Mouse (Mus musculus): Measurements from ENCODE around the gene Pkp4.
"Not testable (repeated sequence)": the region's sequence is repeated elsewhere in the genome, so short reads cannot be mapped to it uniquely, and the experiment has no call there.

Gene Pkp4

DNA sequence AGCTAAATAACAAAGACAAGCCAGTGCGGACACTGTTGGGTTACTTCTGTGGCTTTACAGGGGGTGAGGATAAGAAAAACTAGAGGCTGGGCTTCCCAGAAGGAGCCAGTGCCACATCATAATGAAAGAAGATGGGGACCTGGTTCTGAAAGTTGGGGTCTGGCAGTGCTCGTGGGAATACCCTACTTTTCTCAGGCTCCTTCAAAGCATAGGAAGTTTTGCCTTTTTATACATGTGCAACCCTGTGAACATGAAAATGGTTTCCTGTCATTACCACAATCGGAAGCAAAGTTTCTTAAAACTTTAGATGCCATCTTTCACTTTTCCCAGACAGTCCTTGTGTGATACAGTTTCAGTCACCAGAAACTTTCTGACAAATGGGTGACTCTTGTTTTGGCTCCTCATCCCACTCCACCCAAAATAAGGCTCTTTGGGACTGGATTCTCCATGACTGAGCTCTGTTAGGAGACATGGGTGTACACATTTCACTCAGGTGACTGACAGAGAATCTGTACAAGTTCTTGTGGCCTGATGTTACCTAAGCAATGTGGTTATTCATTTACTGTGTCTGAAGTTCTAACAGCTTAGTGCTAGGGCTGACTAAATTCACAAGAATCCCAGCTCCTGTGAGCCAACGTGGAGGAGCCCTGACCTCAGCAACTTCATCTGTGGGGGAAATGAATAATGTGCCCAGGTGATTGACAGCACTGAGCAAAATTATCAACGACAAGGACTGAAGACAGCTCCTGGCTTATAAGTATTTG is 179.3 kb downstream of the Pkp4 start:
- DNase-seq (ENCODE audit: low spot score) = no peak

DNA sequence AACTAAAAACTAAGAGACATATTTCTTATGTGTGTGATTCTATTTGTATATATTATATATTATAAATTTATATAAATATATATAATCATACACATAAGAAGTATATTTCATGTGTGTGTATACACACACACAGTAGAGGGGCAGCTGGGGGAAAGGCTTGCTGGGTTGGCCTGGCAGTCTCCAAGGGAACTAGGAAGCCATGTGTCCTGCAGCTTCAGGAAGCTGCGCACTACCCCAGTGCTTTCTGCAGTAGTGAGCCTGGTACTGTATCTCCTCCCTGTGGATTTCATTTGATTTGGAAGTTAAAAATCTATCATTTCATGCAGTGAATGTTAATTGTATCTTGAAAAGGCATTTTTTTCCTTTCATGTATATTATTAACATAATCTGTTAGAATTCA is 180.2 kb downstream of the Pkp4 start:
- DNase-seq (ENCODE audit: low spot score) = no peak

GRCm38 (mm10) chr2:59342591-59343210 is 182.1 kb downstream of the Pkp4 start:
- no peak for DNase-seq (ENCODE audit: low spot score)

GRCm38 (mm10) chr2:59343834-59344233 is 183.2 kb downstream of the Pkp4 start:
- DNase-seq (ENCODE audit: low spot score) = no peak

DNA sequence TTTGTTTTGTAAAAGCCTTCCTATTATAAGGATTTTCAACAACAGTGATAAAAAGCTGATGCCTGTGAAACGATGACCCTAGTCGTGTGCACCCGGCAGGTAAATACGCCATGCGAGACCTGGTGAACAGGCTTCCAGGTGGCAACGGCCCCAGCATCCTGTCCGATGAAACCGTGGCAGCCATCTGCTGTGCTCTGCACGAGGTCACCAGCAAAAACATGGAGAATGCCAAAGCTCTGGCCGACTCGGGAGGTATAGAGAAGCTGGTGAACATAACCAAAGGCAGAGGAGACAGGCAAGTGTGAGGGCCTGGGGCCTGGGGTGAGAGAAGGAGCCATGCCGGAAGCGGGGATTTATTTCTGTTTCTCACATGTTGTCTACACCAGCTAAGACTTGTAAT is 184.0 kb downstream of the Pkp4 start:
- no peak for DNase-seq (ENCODE audit: low spot score)

- DNase-seq (ENCODE audit: low spot score) = no peak
Observed at GRCm38 (mm10) chr2:59345141-59345839, 184.6 kb downstream of the Pkp4 start.

- DNase-seq (ENCODE audit: low spot score) = no peak
Observed at GRCm38 (mm10) chr2:59346443-59346842, 185.8 kb downstream of the Pkp4 start.

- DNase-seq (ENCODE audit: low spot score) = no peak
Observed at GRCm38 (mm10) chr2:59348585-59348984, 187.9 kb downstream of the Pkp4 start.

DNA sequence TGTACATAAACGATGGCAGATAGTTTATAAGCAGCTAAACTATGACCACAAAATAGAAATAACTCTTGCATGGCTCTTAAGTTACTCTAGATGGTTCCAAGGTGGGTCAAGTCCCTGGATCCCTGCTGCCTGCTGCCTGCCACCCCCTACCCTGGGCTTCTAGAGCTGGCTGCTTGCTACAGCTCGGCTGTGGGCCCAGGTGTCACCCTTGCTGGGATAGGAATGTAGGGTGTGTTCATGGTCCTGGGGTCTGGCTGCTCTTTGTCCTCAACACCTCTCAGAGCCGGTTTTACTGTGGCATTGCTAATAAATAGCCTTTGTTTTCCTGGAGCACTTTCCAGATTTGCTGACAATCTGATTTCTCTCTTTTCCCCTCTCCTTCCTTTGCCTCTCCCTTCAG is 189.4 kb downstream of the Pkp4 start:
- no peak for DNase-seq (ENCODE audit: low spot score)

- no peak for DNase-seq (ENCODE audit: low spot score)
Observed at GRCm38 (mm10) chr2:59351303-59352099, 190.9 kb downstream of the Pkp4 start.

GRCm38 (mm10) chr2:59353821-59354220 is 193.2 kb downstream of the Pkp4 start:
- DNase-seq (ENCODE audit: low spot score) = no peak

- no peak for DNase-seq (ENCODE audit: low spot score)
Observed at GRCm38 (mm10) chr2:59355531-59356289, 195.1 kb downstream of the Pkp4 start.

DNA sequence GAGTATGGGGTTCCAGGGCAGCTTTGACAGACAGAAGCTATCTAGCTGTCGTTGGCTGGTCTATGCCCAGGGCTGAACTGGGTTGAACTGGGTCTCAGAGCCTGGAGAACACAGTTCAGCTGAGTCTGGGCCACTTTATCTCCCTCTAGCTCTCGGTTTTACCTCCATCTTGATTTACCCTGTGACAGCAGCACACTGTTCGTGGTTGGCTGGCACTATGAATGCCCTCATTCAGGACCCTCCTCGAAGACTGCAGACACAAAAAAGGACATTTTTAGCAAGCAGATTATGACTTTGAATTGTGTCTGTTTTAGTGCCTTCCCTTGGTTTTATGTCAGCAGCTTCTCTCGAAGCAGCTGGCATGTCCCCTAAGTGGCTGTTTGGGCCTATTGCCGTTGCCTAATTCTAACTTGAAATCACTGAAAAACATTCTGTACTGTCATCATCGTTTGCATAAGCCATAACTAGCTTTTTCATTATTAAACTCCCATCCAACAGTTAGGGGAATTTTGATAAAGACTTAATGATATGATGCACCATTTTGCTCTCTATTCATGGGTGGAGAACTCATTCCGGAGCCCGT is 199.2 kb downstream of the Pkp4 start:
- DNase-seq (ENCODE audit: low spot score) = no peak

DNA sequence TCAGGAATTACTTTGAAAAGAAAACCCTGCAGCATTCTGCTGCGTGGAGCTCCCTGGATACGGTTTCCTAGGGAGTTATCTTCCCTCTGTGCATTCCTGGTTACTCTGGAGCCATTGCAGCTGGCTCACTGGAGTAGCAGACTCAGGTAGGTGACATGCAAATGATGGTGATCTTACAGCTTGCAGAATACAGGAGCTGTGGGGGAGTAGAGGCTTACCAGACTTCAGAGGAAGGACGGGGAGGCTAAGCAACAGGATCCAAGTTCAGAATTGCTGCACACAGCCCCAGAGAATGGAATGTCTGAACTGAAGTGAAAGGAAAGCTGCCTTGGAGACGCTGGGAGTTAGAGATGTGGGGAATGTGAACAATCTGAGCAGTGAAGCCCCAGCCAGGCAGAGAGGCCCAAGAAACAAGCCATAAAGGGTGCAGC is 200.7 kb downstream of the Pkp4 start:
- DNase-seq (ENCODE audit: low spot score) = no peak

- no peak for DNase-seq (ENCODE audit: low spot score)
Observed at GRCm38 (mm10) chr2:59364156-59364842, 203.6 kb downstream of the Pkp4 start.

DNA sequence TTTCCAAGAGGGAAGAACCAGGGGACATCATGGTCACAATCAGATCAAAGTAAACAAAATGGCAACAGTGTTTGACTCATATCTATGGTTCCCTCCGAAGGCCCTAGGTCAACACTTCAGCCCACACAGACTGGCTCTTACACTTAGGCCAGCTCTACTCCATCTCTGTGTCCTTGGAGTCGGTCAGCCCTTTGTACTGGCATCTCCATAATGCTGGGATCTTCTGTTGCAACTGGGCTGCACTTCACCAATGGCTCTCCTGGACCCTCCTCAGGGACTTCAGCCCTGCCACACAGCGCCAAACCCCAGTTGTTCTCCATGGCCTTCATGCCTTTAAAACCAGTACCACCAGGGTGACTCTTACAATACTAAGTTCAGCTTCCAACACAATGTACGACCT is 206.5 kb downstream of the Pkp4 start:
- no peak for DNase-seq (ENCODE audit: low spot score)

- DNase-seq (ENCODE audit: low spot score) = no peak
Observed at GRCm38 (mm10) chr2:59373113-59373512, 212.5 kb downstream of the Pkp4 start.

DNA sequence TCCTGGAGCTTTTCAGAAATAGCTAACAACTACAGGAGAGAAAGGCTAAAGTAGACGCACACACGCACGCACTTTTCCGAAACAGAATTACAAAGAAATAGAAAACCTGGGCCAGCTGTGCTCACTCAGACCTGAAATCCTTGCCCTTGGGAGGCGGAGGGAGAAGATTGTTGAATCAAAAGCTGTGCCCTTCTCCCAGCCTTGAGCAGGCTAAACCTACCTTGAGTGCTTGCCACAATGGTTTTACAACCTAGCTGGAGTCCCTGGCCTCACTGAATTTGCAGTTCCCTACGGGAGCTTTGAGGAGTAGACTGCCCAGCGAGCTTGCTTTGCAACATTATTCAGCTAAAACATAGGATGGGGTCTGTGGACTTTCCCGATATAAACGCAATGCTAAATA is 217.4 kb downstream of the Pkp4 start:
- no peak for DNase-seq (ENCODE audit: low spot score)

DNA sequence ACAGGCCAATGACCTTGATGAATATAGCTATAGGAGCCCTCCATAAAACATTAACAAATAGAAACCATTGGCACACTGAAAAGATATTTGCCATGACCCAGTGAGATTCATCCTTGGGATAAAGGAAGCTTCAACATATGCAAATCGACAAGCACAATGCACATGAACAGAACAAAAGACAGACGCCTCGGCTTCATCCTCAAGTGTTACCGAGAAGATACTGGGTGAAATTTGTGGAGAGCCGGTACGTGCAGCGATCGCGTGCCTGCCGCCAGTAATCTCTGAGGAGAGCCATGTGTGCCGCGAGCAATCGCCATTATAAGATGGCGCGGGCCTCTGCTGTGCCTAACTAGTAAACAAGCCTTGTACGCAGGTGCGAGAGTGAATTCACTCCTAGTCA is 218.2 kb downstream of the Pkp4 start:
- DNase-seq (ENCODE audit: low spot score) = not testable (repeated sequence)

DNA sequence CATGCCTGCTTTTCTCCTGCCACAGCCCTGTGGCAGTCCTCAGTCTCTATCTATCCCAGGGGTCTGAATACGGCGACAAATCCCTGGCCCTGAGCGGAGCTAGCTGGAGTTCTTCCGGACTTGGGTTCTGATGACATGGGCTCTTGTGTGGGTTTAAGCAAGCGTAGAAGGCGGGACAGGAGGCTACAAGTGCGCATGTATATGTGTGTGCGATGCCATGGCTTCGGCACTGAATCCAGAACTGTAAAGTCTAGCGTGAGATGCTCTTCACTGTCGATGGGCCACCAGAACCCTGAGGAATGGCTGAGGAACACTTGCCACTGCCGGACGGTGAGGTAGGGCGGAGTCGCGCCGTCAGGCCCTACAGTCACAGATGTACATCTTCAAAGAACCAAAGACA is 222.6 kb downstream of the Pkp4 start:
- no peak for DNase-seq (ENCODE audit: low spot score)
